Mouse (Mus musculus) R1 (cell line): Measurements from ENCODE around the gene Fam189a2.

Experiments used
- DNase-seq: peaks from one replicate; pipeline ENCODE4 v3.0.0-alpha.2; 2018; ENCODE audit warnings: low read depth, low spot score

The Fam189a2 gene

DNA sequence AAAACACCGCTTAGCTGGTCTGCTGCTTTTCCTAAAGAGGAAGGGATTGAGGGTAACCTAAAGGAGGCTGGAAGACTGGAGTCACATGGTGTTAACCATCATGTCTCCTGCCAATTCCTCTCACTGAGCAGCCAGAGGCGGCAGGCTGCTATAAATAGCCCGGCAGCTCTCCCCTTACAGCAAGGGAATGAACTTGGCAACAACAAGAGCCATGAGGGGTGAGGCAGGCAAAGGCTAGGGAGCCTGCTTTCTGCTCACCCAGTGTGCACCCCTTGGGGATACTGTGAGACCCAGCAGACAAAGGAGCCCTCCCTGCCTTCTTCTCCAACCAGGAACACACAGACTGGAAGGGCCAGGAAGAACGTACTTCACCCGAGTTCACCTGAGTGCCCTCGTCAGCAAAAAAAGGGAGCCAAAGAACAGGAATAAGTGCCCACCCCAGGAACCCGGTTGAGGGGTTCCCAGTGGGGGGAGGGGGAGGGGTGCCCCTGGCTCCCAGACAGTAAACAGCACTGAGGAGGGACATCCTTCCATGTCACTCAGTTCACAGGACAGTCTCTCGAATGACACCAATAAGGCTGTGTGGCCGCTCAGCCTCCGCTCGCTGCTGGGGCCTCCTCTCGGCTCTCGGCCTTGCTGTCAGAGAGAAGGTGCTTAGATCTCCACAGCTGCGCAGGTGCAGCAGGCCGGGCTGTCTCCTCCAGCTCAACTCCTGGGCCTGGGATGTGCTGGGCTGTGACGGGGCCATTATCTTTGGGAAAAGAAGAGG lies 57.8 kb downstream of the Fam189a2 start:
- peak; percentile 19 for DNase-seq

GRCm38 (mm10) chr19:23971391-23971790 lies 59.4 kb downstream of the Fam189a2 start:
- DNase-seq, result no peak

GRCm38 (mm10) chr19:23970374-23970773 lies 60.4 kb downstream of the Fam189a2 start:
- DNase-seq, result no peak

DNA sequence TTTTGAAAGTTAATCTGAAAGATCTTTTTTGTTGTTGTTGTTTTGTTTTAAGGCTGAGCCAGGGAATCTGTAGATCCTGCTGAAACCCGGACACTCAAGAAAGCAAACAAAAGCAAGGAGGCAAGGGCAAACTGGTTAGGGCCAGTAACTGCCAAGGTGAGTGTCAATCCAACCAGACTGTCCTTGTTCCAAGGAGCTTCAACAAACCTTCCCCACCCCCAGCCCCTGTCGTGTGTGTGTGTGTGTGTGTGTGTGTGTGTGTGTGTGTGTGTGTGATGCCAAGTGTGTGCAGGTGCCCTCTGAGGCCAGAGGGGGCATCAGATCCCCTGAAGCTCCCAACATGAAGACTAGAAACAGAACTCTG lies 62.0 kb downstream of the Fam189a2 start:
- no peak for DNase-seq

GRCm38 (mm10) chr19:23968125-23968861 lies 62.5 kb downstream of the Fam189a2 start:
- DNase-seq, result peak; percentile 23

DNA sequence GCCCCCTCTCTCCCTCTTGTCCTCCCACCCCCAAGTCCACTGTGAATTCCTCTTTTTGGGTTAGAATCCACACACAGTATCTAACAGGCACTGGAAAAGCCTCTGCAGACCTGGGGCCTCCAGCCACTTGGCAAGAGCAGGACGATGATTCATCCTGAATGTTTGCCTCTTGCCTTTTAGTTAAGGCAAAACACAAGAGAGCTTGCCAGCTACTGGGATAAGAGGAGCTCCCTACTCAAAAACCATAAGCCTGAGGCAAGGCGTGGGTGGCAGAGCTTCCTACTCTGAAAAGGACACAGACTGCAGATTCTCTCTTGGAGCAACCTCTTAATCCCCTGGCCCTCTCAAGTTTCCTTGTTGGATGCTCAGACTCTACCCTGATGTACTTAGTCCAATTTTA lies 63.7 kb downstream of the Fam189a2 start:
- no peak for DNase-seq

GRCm38 (mm10) chr19:23966376-23966775 lies 64.4 kb downstream of the Fam189a2 start:
- DNase-seq, result no peak

GRCm38 (mm10) chr19:23964401-23964910 lies 66.4 kb downstream of the Fam189a2 start:
- no peak for DNase-seq

- DNase-seq, result peak; percentile 73
Measured at GRCm38 (mm10) chr19:23961516-23961915, 69.3 kb downstream of the Fam189a2 start.

DNA sequence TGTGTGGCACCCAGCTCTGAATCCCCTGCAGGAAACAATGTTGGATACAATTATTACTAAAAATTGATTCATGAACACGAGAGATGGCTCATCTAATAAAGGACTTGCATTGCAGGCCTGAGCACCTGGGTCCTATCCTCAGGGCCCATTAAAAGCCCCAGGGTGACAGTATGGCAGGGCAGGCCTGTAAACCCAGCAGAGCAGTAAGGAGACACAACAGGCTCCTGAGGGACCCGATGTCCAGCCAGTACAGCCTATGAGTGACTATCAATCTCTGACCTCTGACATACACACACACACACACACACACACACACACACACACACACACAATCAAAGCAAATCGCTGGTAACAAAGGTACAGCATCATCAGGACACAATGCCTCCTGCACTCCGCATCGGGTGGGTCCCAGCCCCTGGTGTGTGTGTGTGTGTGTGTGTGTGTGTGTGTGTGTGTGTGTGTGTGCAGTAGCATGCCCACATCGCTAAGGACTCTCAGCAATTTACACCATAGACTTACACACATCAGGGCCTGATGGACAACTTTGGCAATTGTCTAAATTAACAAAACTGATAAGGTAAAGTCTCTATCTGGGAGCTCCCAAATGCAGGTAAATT lies 69.9 kb downstream of the Fam189a2 start:
- DNase-seq, result no peak

DNA sequence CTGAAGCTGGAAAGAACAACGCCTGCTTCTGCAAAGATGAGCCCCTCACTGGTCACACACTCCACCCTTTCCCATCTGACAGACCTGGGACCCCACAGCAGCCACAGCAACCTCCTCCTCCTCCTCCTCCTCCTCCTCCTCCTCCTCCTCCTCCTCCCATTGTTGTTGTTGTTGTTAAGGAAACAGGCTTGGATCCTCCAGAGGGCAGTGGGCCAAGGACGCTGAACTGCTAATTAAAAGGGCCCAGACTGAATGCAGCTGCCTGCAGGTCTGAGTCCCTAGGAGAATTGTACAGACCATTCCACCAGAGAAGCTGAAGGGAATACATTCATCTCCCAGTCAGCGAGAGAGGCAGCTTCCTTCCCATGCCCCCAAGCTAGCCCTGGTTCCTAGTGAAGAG lies 70.5 kb downstream of the Fam189a2 start:
- DNase-seq, result no peak

GRCm38 (mm10) chr19:23959870-23960269 lies 70.9 kb downstream of the Fam189a2 start:
- no peak for DNase-seq

DNA sequence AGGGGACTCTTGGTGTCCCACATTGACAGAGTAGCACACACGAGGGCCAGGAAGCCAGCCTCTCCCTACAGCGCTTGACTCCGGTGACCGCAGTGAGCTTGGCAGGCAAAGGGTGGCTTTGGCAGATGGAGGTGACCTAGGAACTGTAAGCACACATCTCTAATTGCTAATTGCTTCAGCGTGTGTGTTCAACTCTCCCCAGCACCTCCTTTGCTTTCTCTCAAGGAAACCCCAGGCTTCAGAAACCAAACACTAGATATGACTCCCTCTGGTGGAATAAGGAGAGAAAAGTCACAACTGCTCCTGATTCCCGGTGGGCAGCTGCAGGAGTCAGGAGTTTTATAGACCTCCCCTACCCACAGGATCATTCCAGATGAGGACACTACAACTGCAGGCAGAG lies 71.9 kb downstream of the Fam189a2 start:
- DNase-seq, result peak; percentile 46

DNA sequence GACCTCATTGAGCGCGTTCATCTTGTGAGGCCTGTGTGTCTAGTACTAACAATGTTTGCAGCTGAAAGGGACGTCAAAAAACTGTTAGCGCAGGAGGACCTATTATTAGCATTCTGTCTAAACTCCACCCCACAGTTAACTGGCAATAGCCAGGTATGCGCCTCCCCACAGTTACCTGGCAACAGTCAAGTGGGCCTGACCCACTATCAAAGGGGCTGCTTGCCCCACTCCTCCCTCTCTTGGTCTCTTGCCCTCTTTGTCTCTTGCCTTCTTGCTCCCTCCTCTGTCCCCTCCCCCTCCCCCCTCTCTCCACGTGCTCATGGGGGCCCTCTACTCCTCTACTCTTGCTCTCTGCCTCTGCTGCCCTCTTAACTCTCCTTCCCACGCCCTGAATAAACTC lies 73.3 kb downstream of the Fam189a2 start:
- peak; percentile 57 for DNase-seq

GRCm38 (mm10) chr19:23956299-23956975 lies 74.4 kb downstream of the Fam189a2 start:
- peak; percentile 90 for DNase-seq

DNA sequence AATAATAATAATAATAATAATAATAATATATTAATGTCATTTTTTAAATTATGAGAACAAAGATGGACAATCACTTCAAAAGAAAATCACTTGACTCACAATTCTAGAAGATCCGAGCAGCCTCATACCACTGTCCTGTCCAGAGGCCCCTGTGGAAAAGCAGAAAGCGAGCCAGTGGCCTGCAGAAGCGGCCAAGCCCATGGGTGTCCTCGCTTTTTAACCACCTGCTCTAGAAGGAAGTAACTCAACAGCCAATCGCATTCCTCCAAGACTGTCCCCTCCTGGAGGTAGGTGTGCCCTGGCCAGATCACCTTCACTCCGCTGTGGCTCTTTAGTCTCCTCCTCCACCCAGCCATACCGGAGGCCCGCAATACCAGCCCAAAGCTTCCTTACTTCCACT lies 75.4 kb downstream of the Fam189a2 start:
- DNase-seq, result no peak

DNA sequence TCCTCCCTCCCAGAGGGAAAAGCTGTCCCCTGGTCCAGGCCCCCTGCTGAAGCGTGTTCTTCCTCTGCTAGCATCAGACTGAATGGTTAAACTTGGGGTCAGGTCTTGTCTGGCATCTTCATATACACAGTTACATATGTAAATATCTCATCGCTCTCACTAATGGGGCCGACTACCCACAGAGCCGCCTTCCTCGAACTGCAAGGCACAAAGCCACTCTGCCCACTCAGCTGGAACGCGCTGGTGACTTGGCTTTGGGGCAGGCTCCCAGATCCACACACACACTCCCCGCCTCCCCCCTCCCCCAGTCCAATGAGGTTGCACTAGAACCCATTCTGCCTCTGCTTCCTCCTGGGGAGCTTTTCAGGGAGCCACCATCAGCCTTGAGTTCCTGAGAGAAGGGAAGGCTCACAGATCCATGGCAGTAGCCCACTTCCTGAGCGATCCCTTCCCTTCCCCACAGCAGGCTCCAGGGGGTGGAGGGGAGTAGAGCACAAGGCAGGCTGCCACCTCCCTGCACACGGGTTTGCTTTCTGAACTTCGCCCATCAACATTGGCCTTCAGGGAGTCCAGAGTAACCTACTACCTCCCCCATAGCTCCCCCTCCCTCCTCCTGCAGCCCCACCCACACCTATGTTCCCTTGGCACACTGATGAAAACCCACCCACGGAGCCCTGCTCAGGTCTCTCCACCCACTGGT lies 82.4 kb downstream of the Fam189a2 start:
- DNase-seq, result peak; percentile 81

DNA sequence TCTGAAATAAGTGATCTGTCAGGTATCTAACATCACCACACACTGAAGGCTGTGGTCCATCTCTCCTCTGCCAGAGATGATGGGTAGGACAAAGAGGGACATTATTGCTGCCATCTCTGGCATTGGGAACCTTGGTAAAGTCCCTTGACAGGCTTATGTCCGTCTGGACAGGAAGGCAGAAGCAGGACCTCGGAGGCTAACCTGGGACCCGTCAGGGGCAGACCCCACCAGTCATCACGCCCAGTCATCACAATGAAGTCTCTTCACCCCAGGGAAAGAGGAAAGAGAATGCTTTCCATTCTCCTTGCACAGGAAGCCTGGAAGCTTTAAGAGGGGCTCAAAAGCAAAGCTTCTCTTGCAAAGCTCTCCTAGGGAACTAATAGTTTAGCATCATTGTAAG lies 82.9 kb downstream of the Fam189a2 start:
- no peak for DNase-seq

GRCm38 (mm10) chr19:23946751-23947150 lies 84.1 kb downstream of the Fam189a2 start:
- no peak for DNase-seq

- DNase-seq, result no peak
Measured at GRCm38 (mm10) chr19:23946026-23946685, 84.7 kb downstream of the Fam189a2 start.

DNA sequence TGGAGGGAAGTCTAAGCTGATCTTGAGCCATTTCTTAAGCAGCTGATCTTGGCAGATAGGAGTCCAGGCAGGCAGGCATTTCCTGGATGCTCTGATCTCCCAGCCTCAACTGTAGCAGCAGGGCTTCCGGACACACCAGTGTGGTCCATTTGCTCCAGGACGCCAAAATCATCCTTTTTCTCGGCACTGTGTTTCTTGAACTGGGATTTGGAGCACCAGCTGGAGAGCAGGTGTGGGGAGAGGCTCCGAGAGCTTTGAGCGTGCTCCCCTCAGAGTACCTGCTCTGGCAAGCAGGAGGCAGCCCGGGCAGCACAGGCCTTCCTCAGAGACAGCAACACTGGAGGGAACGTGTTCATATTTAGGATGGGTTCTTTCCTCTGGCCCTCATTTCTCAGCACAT lies 87.9 kb downstream of the Fam189a2 start:
- no peak for DNase-seq
